Mouse (Mus musculus): ENCODE data around the gene Capn9. TPM values are rescaled to one million over a fixed set of nuclear protein-coding genes. Genes with fewer than 3 reads are reported as not detected.

Capn9 gene
- total and polyA plus RNA-seq, 3 experiments = 0.10 TPM; not detected in 2

- no peak overlapping the region for H3K4me3 ChIP-seq (replicated peaks in 1 of 3; ENCODE audit: low read depth in 2 of 3, low read length in 2 of 3, poor library complexity in 1 of 3)
- dilution Hi-C loops (cut with MboI; ENCODE audit: extremely low pct_ligation_motif_present, extremely low pct_unique_long_range_greater_than_20kb, low sequenced_read_pairs) (no loop called here), in situ Hi-C loops (cut with MboI; ENCODE audit: low pct_ligation_motif_present, low pct_unique_long_range_greater_than_20kb, low sequenced_read_pairs) (no loop called here)
- no peak overlapping the region for H3K4me2 ChIP-seq (ENCODE audit: insufficient read depth, low read depth, poor library complexity, severe bottlenecking)
- no peaks in the 10 kb centered on the region for H3K79me2 ChIP-seq (replicated peaks; ENCODE audit: control insufficient read depth, extremely low read depth, insufficient read depth, poor library complexity, severe bottlenecking)
- H3K4me1 ChIP-seq (ENCODE audit: control insufficient read depth in 1 of 2, insufficient read depth in 2 of 2) = peaks cover 0 to 2% of the 10 kb centered on the region in 2 experiments; a peak in 1 of 4 replicates
- peaks cover 58 to 78% of the 10 kb centered on the region in 2 experiments for H3K36me3 ChIP-seq (replicated peaks in 1 of 2; ENCODE audit: control insufficient read depth in 1 of 2, insufficient read depth in 1 of 2, low read length in 1 of 2)
- no peaks in the 10 kb centered on the region for H3K9me3 ChIP-seq (replicated peaks; ENCODE audit: low read length)
- no peaks in the 10 kb centered on the region for H3K27me3 ChIP-seq (replicated peaks)
- no peak overlapping the region for H3K27ac ChIP-seq (ENCODE audit: insufficient read depth, low read depth)
- TF ChIP-seq PAX5 (IDR thresholded peaks at IDR 0.05; ENCODE audit: low read length) (no peak), KAT2A (IDR thresholded peaks at IDR 0.05; ENCODE audit: insufficient replicate concordance, low read length) (no peak), IRF4 (IDR thresholded peaks at IDR 0.05; ENCODE audit: low read depth, low read length) (no peak), USF1 (IDR thresholded peaks at IDR 0.05; ENCODE audit: low read depth, low read length) (no peak), ETS1 (conservative IDR thresholded peaks at IDR 0.05; ENCODE audit: low read depth, low read length) (no peak), POLR2AphosphoS2 (IDR thresholded peaks at IDR 0.05; ENCODE audit: low read depth, low read length) (no peak), USF2 (conservative IDR thresholded peaks at IDR 0.05; ENCODE audit: low read depth, low read length) (no peak), HCFC1 (IDR thresholded peaks at IDR 0.05; ENCODE audit: low read depth, low read length) (no peak), ZMIZ1 (IDR thresholded peaks at IDR 0.05; ENCODE audit: low read depth, low read length) (no peak), JUND (conservative IDR thresholded peaks at IDR 0.05; ENCODE audit: low read depth, low read length) (no peak), MYC (IDR thresholded peaks at IDR 0.05; ENCODE audit: low read depth, low read length) (no peak)
- H3K9ac ChIP-seq (ENCODE audit: insufficient read depth, low read depth) = no peak overlapping the region
- DNase-seq (ENCODE audit: extremely low read depth) = no peak
These were observed 24.8 kb upstream of the Capn9 start for GRCm38 (mm10) chr8:124551011-124551661.

GRCm38 (mm10) chr8:124555113-124555750, 20.7 kb upstream of the Capn9 start:
- dilution Hi-C loops (cut with MboI; ENCODE audit: extremely low pct_ligation_motif_present, extremely low pct_unique_long_range_greater_than_20kb, low sequenced_read_pairs) = no loop called here
- no peak for TF ChIP-seq TCF12 (IDR thresholded peaks at IDR 0.05; ENCODE audit: low read depth, low read length)
- no peak for TF ChIP-seq ZMIZ1 (IDR thresholded peaks at IDR 0.05; ENCODE audit: low read depth, low read length)
- TF ChIP-seq ETS1 (conservative IDR thresholded peaks at IDR 0.05; ENCODE audit: low read depth, low read length) = no peak
- no peak for TF ChIP-seq MAX (IDR thresholded peaks at IDR 0.05; ENCODE audit: low read length)
- TF ChIP-seq RAD21 (IDR thresholded peaks at IDR 0.05; ENCODE audit: low read depth, low read length) = no peak
- TF ChIP-seq CHD2 (IDR thresholded peaks at IDR 0.05; ENCODE audit: low read length) = no peak
- TF ChIP-seq RCOR1 (conservative IDR thresholded peaks at IDR 0.05; ENCODE audit: low read depth, low read length) = no peak
- TF ChIP-seq BHLHE40 (IDR thresholded peaks at IDR 0.05; ENCODE audit: low read depth, low read length) = no peak
- in situ Hi-C loops (cut with MboI; ENCODE audit: low pct_ligation_motif_present, low pct_unique_long_range_greater_than_20kb, low sequenced_read_pairs) = no loop called here

More at GRCm38 (mm10) chr8:124555113-124555750, 20.7 kb upstream of the Capn9 start:
- Histone ChIP-seq H3K4me3 (replicated peaks in 1 of 3; ENCODE audit: low read depth in 2 of 3, low read length in 2 of 3, poor library complexity in 1 of 3) (no peak overlapping the region), H3K9ac (ENCODE audit: insufficient read depth, low read depth) (no peak overlapping the region), H3K4me2 (ENCODE audit: insufficient read depth, low read depth, poor library complexity, severe bottlenecking) (no peak overlapping the region), H3K36me3 (replicated peaks in 1 of 2; ENCODE audit: control insufficient read depth in 1 of 2, insufficient read depth in 1 of 2, low read length in 1 of 2) (peaks cover 21 to 44% of the 10 kb centered on the region in 2 experiments), H3K9me3 (replicated peaks; ENCODE audit: low read length) (no peaks in the 10 kb centered on the region), H3K4me1 (ENCODE audit: control insufficient read depth in 1 of 2, insufficient read depth in 2 of 2) (peaks cover 0 to 2% of the 10 kb centered on the region in 2 experiments; a peak in 1 of 4 replicates), H3K79me2 (replicated peaks; ENCODE audit: control insufficient read depth, extremely low read depth, insufficient read depth, poor library complexity, severe bottlenecking) (no peaks in the 10 kb centered on the region), H3K27ac (ENCODE audit: insufficient read depth, low read depth) (no peak overlapping the region), H3K27me3 (replicated peaks) (peaks cover 2% of the 10 kb centered on the region)
- DNase-seq (ENCODE audit: extremely low read depth) = no peak

Measured in CH12.LX (cell line).